Mouse (Mus musculus) midbrain, embryonic 15.5 days (tissue): Measurements from ENCODE around the gene Rab8b. TPM values are rescaled to one million over a fixed set of nuclear protein-coding genes. Genes with fewer than 3 reads are reported as not detected.
"Not testable (repeated sequence)": the region's sequence is repeated elsewhere in the genome, so short reads cannot be mapped to it uniquely, and the experiment has no call there.

ENCODE experiments used
- ATAC-seq: fragments of 200-750 bp; cut with Nextera tagmentation; replicated peaks from 2 replicates; pipeline ENCODE4 v1.8.0; 2017; ENCODE audit warnings: moderate TSS enrichment
- H3K27ac ChIP-seq: fragments of 300-500 bp; sonication (generic); 2 replicates; pipeline ENCODE4 v1.5.1; 2015; ENCODE audit warnings: mild to moderate bottlenecking, inconsistent platforms
- H3K27me3 ChIP-seq: fragments of 300-500 bp; sonication (generic); replicated peaks from 2 replicates; pipeline ENCODE4 v1.6.1; 2015; ENCODE audit warnings: inconsistent platforms
- H3K36me3 ChIP-seq: fragments of 300-500 bp; sonication (generic); replicated peaks from 2 replicates; pipeline ENCODE4 v1.6.1; 2015; ENCODE audit warnings: inconsistent platforms
- H3K4me1 ChIP-seq: fragments of 300-500 bp; sonication (generic); 2 replicates; pipeline ENCODE4 v1.6.1; 2015; ENCODE audit warnings: inconsistent platforms
- H3K4me2 ChIP-seq: fragments of 300-500 bp; sonication (generic); 2 replicates; pipeline ENCODE4 v1.6.1; 2015; ENCODE audit warnings: inconsistent platforms, mild to moderate bottlenecking, moderate library complexity
- H3K4me3 ChIP-seq: fragments of 300-500 bp; sonication (generic); 2 replicates; pipeline ENCODE4 v1.5.1; 2015; ENCODE audit warnings: mild to moderate bottlenecking, inconsistent platforms
- H3K9ac ChIP-seq: fragments of 300-500 bp; sonication (generic); 2 replicates; pipeline ENCODE4 v1.6.1; 2015; ENCODE audit warnings: mild to moderate bottlenecking, inconsistent platforms
- H3K9me3 ChIP-seq: fragments of 300-500 bp; sonication (generic); 2 replicates; pipeline ENCODE4 v1.6.1; 2016; ENCODE audit warnings: inconsistent platforms
- WGBS: fragments of 180-500 bp; shearing (Covaris S2); methylation state at CpG from one replicate; pipeline ENCODE4 v1.1.7; 2015; ENCODE audit warnings: mixed read lengths; 5-methylcytosine and 5-hydroxymethylcytosine counted together
- polyA plus RNA-seq: library from polyadenylated mRNA; unstranded; fragments of >200 nt; fragmentation: Nextera tagmentation; extraction: Ambion mirVana; gene quantifications from 2 replicates; pipeline ENCODE4 v1.2.1, GENCODE M21; 2015

Rab8b gene
- polyA plus RNA-seq, 1 experiment from 2014 or later = 28.5 TPM

GRCm38 (mm10) chr9:66820996-66821395, 98.5 kb downstream of the Rab8b start:
- Histone ChIP-seq H3K4me2 (no peak overlapping the region), H3K4me3 (no peak overlapping the region), H3K27me3 (no peaks in the 10 kb centered on the region), H3K36me3 (no peaks in the 10 kb centered on the region), H3K27ac (no peak overlapping the region), H3K9ac (no peak overlapping the region), H3K9me3 (no peaks in the 10 kb centered on the region), H3K4me1 (no peaks in the 10 kb centered on the region)
- no peak for ATAC-seq
- 86% methylated on average over 5 of the region's 5 CpGs for WGBS

GRCm38 (mm10) chr9:66813392-66813791, 106.1 kb downstream of the Rab8b start:
- H3K4me3 ChIP-seq = no peak overlapping the region
- no peak overlapping the region for H3K9ac ChIP-seq
- no peaks in the 10 kb centered on the region for H3K4me1 ChIP-seq
- no peaks in the 10 kb centered on the region for H3K9me3 ChIP-seq
- no peak overlapping the region for H3K4me2 ChIP-seq
- H3K27me3 ChIP-seq = no peaks in the 10 kb centered on the region
- ATAC-seq = no peak
- no peak overlapping the region for H3K27ac ChIP-seq
- H3K36me3 ChIP-seq = no peaks in the 10 kb centered on the region
- WGBS = 13% methylated on average over 2 of the region's 2 CpGs

GRCm38 (mm10) chr9:66805951-66806350, 113.5 kb downstream of the Rab8b start:
- not testable (repeated sequence) for H3K36me3 ChIP-seq, H3K9me3 ChIP-seq, H3K27ac ChIP-seq, ATAC-seq, H3K4me1 ChIP-seq, H3K27me3 ChIP-seq
- WGBS = 1% methylated on average over 33 of the region's 37 CpGs
- 0 out of 2 replicates have a peak overlapping the region, but pooled peaks have one; percentile 20 for H3K9ac ChIP-seq
- H3K4me3 ChIP-seq = peak overlapping the region; percentile 37
- peak overlapping the region; percentile 57 for H3K4me2 ChIP-seq

GRCm38 (mm10) chr9:66801947-66802346, 117.5 kb downstream of the Rab8b start:
- Histone ChIP-seq H3K36me3 (no peaks in the 10 kb centered on the region), H3K4me1 (0 out of 2 replicates have a peak, but pooled peaks cover 3% of the 10 kb centered on the region), H3K4me3 (no peak overlapping the region), H3K27me3 (peaks cover 6% of the 10 kb centered on the region; the same call in 1 of the 2 replicates), H3K9me3 (no peaks in the 10 kb centered on the region), H3K4me2 (no peak overlapping the region), H3K9ac (no peak overlapping the region), H3K27ac (no peak overlapping the region)
- 52% methylated on average over 12 of the region's 12 CpGs for WGBS
- ATAC-seq = no peak

GRCm38 (mm10) chr9:66796739-66797138, 122.7 kb downstream of the Rab8b start, which contains the start of gene Gm10647:
Gene Gm10647, plus strand, starts transcription at chr9:66797039.
- H3K9me3 ChIP-seq = no peaks in the 10 kb centered on the region
- ATAC-seq = no peak
- H3K27ac ChIP-seq = peak within 1 kb of the TSS; percentile 89
- peaks cover 24% of the 10 kb centered on the region for H3K4me1 ChIP-seq
- peak within 1 kb of the TSS; percentile 83 for H3K4me2 ChIP-seq
- peak within 1 kb of the TSS; percentile 95 for H3K9ac ChIP-seq
- 0 out of 2 replicates have a peak, but pooled peaks cover 3% of the 10 kb centered on the region for H3K27me3 ChIP-seq
- H3K4me3 ChIP-seq = peak within 1 kb of the TSS; percentile 83
- WGBS = 82% methylated on average over 5 of the region's 5 CpGs
- H3K36me3 ChIP-seq = no peaks in the 10 kb centered on the region

GRCm38 (mm10) chr9:66795464-66796324, 123.8 kb downstream of the Rab8b start, which contains the start of gene Aph1b:
Gene Aph1b, minus strand, starts transcription at chr9:66795490.
- Histone ChIP-seq H3K9ac (peak within 1 kb of the TSS; percentile 95), H3K36me3 (no peaks in the 10 kb centered on the region), H3K4me1 (peaks cover 24% of the 10 kb centered on the region), H3K9me3 (no peaks in the 10 kb centered on the region), H3K27ac (peak within 1 kb of the TSS; percentile 89), H3K4me3 (peak within 1 kb of the TSS; percentile 83), H3K4me2 (peak within 1 kb of the TSS; percentile 83), H3K27me3 (no peaks in the 10 kb centered on the region)
- peak; percentile 99 for ATAC-seq
- WGBS = 0% methylated on average over 42 of the region's 42 CpGs

GRCm38 (mm10) chr9:66794629-66795463, 124.6 kb downstream of the Rab8b start:
- Histone ChIP-seq H3K9me3 (no peaks in the 10 kb centered on the region), H3K4me2 (peak overlapping the region; percentile 83), H3K27me3 (no peaks in the 10 kb centered on the region), H3K36me3 (no peaks in the 10 kb centered on the region), H3K4me1 (peaks cover 24% of the 10 kb centered on the region), H3K9ac (peak overlapping the region; percentile 95), H3K4me3 (peak overlapping the region; percentile 83), H3K27ac (peak overlapping the region; percentile 89)
- 2% methylated on average over 43 of the region's 43 CpGs for WGBS
- ATAC-seq = peak; percentile 68

Other genes starting within 250 kb of the Rab8b start
- gene Car12, start 206.0 kb downstream of the Rab8b start, polyA plus RNA-seq = 1.2 and 2.3 TPM in 2 replicates
- gene Aph1b, start 124.2 kb downstream of the Rab8b start, polyA plus RNA-seq = 21.5 and 23.1 TPM in 2 replicates
- 0.54 and 0.58 TPM in 2 replicates for gene Gm10647, start 122.6 kb downstream of the Rab8b start, polyA plus RNA-seq
- 2.6 and 3.2 TPM in 2 replicates for gene Aph1c, start 85.0 kb downstream of the Rab8b start, polyA plus RNA-seq
- gene Rps27l, start 26.4 kb upstream of the Rab8b start, polyA plus RNA-seq = 179 and 197 TPM in 2 replicates
- 10.8 and 11.2 TPM in 2 replicates for gene Lactb, start 55.8 kb upstream of the Rab8b start, polyA plus RNA-seq
- gene Tpm1, start 129.7 kb upstream of the Rab8b start, polyA plus RNA-seq = 146 and 151 TPM in 2 replicates